Mouse (Mus musculus): ENCODE results near the gene Paf1. TPM values are rescaled to one million over a fixed set of nuclear protein-coding genes. Genes with fewer than 3 reads are reported as not detected.

The Paf1 gene
- polyA plus RNA-seq, 1 experiment from 2014 or later: 26.2 TPM

Other genes with a start within 250 kb of the Paf1 start
- 55.0 and 56.9 TPM in 2 replicates for gene Fbl, start 223.2 kb upstream of the Paf1 start, polyA plus RNA-seq (2015; fragmentation: Nextera tagmentation; extraction: Ambion mirVana)
- 2.3 and 2.7 TPM in 2 replicates for gene Dyrk1b, start 213.5 kb upstream of the Paf1 start, polyA plus RNA-seq (2015; fragmentation: Nextera tagmentation; extraction: Ambion mirVana)
- 0.52 and 0.75 TPM in 2 replicates for gene Eid2, start 125.1 kb upstream of the Paf1 start, polyA plus RNA-seq (2015; fragmentation: Nextera tagmentation; extraction: Ambion mirVana)
- 1.7 and 1.8 TPM in 2 replicates for gene Eid2b, start 115.2 kb upstream of the Paf1 start, polyA plus RNA-seq (2015; fragmentation: Nextera tagmentation; extraction: Ambion mirVana)
- gene Selenov, start 101.8 kb upstream of the Paf1 start, polyA plus RNA-seq (2015; fragmentation: Nextera tagmentation; extraction: Ambion mirVana): 0.07 TPM in 1 of 2 replicates, not detected in the other
- gene Dll3, start 90.7 kb upstream of the Paf1 start, polyA plus RNA-seq (2015; fragmentation: Nextera tagmentation; extraction: Ambion mirVana): not detected in 2 replicates
- gene Timm50, start 80.9 kb upstream of the Paf1 start, polyA plus RNA-seq (2015; fragmentation: Nextera tagmentation; extraction: Ambion mirVana): 78.3 and 85.2 TPM in 2 replicates
- gene Supt5, start 54.2 kb upstream of the Paf1 start, polyA plus RNA-seq (2015; fragmentation: Nextera tagmentation; extraction: Ambion mirVana): 29.9 and 35.3 TPM in 2 replicates
- gene Rps16, start 42.3 kb upstream of the Paf1 start, polyA plus RNA-seq (2015; fragmentation: Nextera tagmentation; extraction: Ambion mirVana): 540 and 619 TPM in 2 replicates
- 4.5 and 5.1 TPM in 2 replicates for gene Plekhg2, start 20.4 kb upstream of the Paf1 start, polyA plus RNA-seq (2015; fragmentation: Nextera tagmentation; extraction: Ambion mirVana)
- gene Zfp36, start 12.7 kb upstream of the Paf1 start, polyA plus RNA-seq (2015; fragmentation: Nextera tagmentation; extraction: Ambion mirVana): 8.3 and 8.8 TPM in 2 replicates
- 23.9 and 25.6 TPM in 2 replicates for gene Med29, start 243 bp upstream of the Paf1 start, polyA plus RNA-seq (2015; fragmentation: Nextera tagmentation; extraction: Ambion mirVana)
- 32.4 and 35.6 TPM in 2 replicates for gene Gmfg, start 44.5 kb downstream of the Paf1 start, polyA plus RNA-seq (2015; fragmentation: Nextera tagmentation; extraction: Ambion mirVana)
- 0.09 and 0.20 TPM in 2 replicates for gene Lrfn1, start 59.0 kb downstream of the Paf1 start, polyA plus RNA-seq (2015; fragmentation: Nextera tagmentation; extraction: Ambion mirVana)
- gene Ifnl2, start 117.5 kb downstream of the Paf1 start, polyA plus RNA-seq (2015; fragmentation: Nextera tagmentation; extraction: Ambion mirVana): not detected in 2 replicates
- gene Ifnl3, start 129.9 kb downstream of the Paf1 start, polyA plus RNA-seq (2015; fragmentation: Nextera tagmentation; extraction: Ambion mirVana): not detected in 2 replicates
- 0.68 TPM in 1 of 2 replicates, not detected in the other for gene Sycn, start 147.9 kb downstream of the Paf1 start, polyA plus RNA-seq (2015; fragmentation: Nextera tagmentation; extraction: Ambion mirVana)
- gene Nccrp1, start 154.3 kb downstream of the Paf1 start, polyA plus RNA-seq (2015; fragmentation: Nextera tagmentation; extraction: Ambion mirVana): not detected in 2 replicates
- 5.6 and 6.6 TPM in 2 replicates for gene Samd4b, start 205.2 kb downstream of the Paf1 start, polyA plus RNA-seq (2015; fragmentation: Nextera tagmentation; extraction: Ambion mirVana)
- gene Pak4, start 205.2 kb downstream of the Paf1 start, polyA plus RNA-seq (2015; fragmentation: Nextera tagmentation; extraction: Ambion mirVana): 17.9 and 19.2 TPM in 2 replicates
- not detected in 2 replicates for gene Acp7, start 238.4 kb downstream of the Paf1 start, polyA plus RNA-seq (2015; fragmentation: Nextera tagmentation; extraction: Ambion mirVana)